Mouse (Mus musculus) embryonic facial prominence, embryonic 13.5 days (tissue): ENCODE measurements around the gene Usp35. TPM values are rescaled to one million over a fixed set of nuclear protein-coding genes. Genes with fewer than 3 reads are reported as not detected.

Experiments
- ATAC-seq: fragments of 200-750 bp; cut with Nextera tagmentation; 2 replicates; pipeline ENCODE4 v1.8.0; 2017; ENCODE audit warnings: low read depth; ENCODE audit not compliant: insufficient number of reproducible peaks, insufficient read depth, low FRiP score, low TSS enrichment
- H3K27ac ChIP-seq: fragments of 300-500 bp; sonication (generic); 2 replicates; pipeline ENCODE4 v1.5.1; 2015; ENCODE audit warnings: moderate library complexity, mild to moderate bottlenecking, inconsistent platforms
- H3K27me3 ChIP-seq: fragments of 300-500 bp; sonication (generic); 2 replicates; pipeline ENCODE4 v1.6.1; 2015; ENCODE audit warnings: mild to moderate bottlenecking, inconsistent platforms
- H3K36me3 ChIP-seq: fragments of 300-500 bp; sonication (generic); 2 replicates; pipeline ENCODE4 v1.6.1; 2015; ENCODE audit warnings: mild to moderate bottlenecking, inconsistent platforms
- H3K4me1 ChIP-seq: fragments of 300-500 bp; sonication (generic); 2 replicates; pipeline ENCODE4 v1.6.1; 2015; ENCODE audit warnings: inconsistent platforms
- H3K4me2 ChIP-seq: fragments of 300-500 bp; sonication (generic); 2 replicates; pipeline ENCODE4 v1.6.1; 2015; ENCODE audit warnings: moderate library complexity, mild to moderate bottlenecking, inconsistent platforms
- H3K4me3 ChIP-seq: fragments of 300-500 bp; sonication (generic); 2 replicates; pipeline ENCODE4 v1.5.1; 2015; ENCODE audit warnings: mild to moderate bottlenecking, inconsistent platforms
- H3K9ac ChIP-seq: fragments of 300-500 bp; sonication (generic); 2 replicates; pipeline ENCODE4 v1.6.1; 2015; ENCODE audit warnings: mild to moderate bottlenecking, inconsistent platforms
- H3K9me3 ChIP-seq: fragments of 300-500 bp; sonication (generic); 2 replicates; pipeline ENCODE4 v1.6.1; 2016; ENCODE audit warnings: inconsistent platforms
- WGBS: fragments of 180-500 bp; shearing (Covaris S2); methylation state at CpG from one replicate; pipeline ENCODE4 v1.1.7; 2015; ENCODE audit warnings: mixed read lengths; 5-methylcytosine and 5-hydroxymethylcytosine counted together
- polyA plus RNA-seq: library from polyadenylated mRNA; unstranded; fragments of >200 nt; fragmentation: Nextera tagmentation; extraction: Ambion mirVana; gene quantifications from 2 replicates; pipeline ENCODE4 v1.2.1, GENCODE M21; 2015

Usp35 gene
- polyA plus RNA-seq, 1 experiment from 2014 or later = 2.3 TPM

- Histone ChIP-seq H3K9ac (no peak overlapping the region), H3K9me3 (no peaks in the 10 kb centered on the region), H3K4me1 (peaks cover 15% of the 10 kb centered on the region), H3K4me3 (no peak overlapping the region), H3K36me3 (peaks cover 17% of the 10 kb centered on the region), H3K27me3 (no peaks in the 10 kb centered on the region), H3K27ac (no peak overlapping the region), H3K4me2 (no peak overlapping the region)
- ATAC-seq = no peak
- WGBS = 47% methylated on average over 10 of the region's 10 CpGs
Observed at GRCm38 (mm10) chr7:97345229-97345871, 13.5 kb upstream of the Usp35 start.

DNA sequence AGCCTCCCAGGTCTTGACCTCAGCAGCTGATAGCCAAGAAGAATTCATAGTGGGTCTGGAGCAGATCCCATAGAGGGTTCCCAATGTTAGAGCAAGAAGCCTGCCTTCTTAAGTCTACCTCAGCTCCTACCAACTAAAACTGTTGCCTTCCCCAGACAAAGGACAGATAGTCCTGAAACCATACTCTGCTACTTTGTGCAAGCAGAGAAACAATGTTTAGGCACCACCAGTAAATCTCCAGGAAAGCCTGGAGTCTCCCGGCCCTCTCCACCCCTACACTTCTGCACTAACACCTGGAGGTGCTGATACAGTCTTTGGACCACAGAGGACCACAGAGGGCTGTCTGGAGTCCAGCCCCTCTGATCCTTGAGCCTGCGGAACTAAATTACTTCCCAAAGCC, 12.8 kb upstream of the Usp35 start:
- no peak overlapping the region for H3K9ac ChIP-seq
- WGBS = 85% methylated on average over 2 of the region's 2 CpGs
- H3K4me1 ChIP-seq = peaks cover 15% of the 10 kb centered on the region
- no peak overlapping the region for H3K4me2 ChIP-seq
- H3K27me3 ChIP-seq = no peaks in the 10 kb centered on the region
- no peak for ATAC-seq
- H3K27ac ChIP-seq = no peak overlapping the region
- H3K36me3 ChIP-seq = peaks cover 17% of the 10 kb centered on the region
- H3K4me3 ChIP-seq = no peak overlapping the region
- 0 out of 2 replicates have a peak, but pooled peaks cover 5% of the 10 kb centered on the region for H3K9me3 ChIP-seq

DNA sequence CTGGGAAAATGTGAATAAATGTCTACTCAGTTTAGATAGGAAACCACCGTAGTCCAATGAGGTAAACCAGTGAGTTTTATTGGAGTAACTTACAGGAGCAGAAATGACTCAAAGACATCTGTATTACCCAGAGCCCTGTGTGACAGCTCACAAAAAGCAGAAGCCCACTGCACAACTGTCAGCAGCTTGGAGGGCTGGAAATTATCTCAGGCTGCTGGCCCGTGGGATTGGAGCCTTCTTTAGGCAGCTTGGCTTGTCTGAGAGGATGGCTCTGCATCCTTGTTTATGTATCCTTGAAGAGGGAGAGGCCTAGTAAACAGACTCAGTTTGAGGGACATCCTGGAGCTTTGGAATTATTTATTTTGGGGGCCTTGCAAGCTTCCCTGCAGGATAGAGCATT, 11.1 kb upstream of the Usp35 start:
- 0 out of 2 replicates have a peak, but pooled peaks cover 5% of the 10 kb centered on the region for H3K9me3 ChIP-seq
- H3K4me2 ChIP-seq = no peak overlapping the region
- H3K36me3 ChIP-seq = peaks cover 7% of the 10 kb centered on the region
- no peak overlapping the region for H3K4me3 ChIP-seq
- ATAC-seq = no peak
- WGBS = 76% methylated on average over 2 of the region's 2 CpGs
- peaks cover 15% of the 10 kb centered on the region for H3K4me1 ChIP-seq
- H3K27ac ChIP-seq = no peak overlapping the region
- no peak overlapping the region for H3K9ac ChIP-seq
- no peaks in the 10 kb centered on the region for H3K27me3 ChIP-seq

DNA sequence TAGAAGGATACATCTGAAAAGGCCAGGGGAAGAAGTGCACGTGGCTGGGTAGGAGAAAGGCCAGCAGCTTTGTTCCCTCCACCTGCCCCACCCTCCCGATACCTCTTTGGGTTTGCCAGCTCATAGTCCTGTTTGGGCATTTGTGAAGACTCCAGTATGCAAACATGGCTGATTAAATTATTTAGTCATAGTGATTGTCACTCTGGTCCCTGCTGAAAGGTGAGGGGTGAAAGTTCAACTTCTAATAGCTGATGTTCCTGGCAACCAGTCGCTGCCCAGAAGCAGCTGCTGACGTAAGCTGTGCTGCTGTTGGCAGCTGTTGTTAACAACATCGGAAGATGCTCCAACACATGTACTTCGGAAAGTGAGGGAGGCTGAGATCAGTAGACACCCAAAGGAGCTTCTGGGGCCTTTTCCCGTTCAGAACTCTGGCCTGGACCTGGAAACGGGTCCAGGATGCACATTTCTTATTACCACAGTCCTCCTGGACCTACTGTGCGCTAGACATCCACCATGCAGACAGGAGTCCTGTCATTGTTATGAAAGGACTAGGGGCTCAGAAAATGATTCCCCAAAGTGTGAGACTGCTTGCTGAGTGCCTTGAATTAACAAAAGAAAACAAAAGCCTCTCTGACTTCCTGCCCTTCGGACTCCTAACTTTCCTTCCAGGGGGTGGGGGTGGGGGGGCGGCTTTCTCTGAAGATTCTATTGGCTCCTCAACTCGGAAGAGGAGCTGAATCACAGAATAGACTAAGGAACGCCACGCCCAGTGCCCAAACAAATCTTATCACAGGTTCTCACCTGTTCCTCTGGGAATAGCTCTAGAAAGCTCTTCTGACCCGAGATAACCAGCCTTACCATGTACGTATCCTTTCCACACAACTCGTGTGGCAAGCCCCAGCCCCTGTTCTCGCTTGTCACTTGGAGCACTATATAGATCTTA, 9.4 kb upstream of the Usp35 start:
- H3K9me3 ChIP-seq = 0 out of 2 replicates have a peak, but pooled peaks cover 5% of the 10 kb centered on the region
- no peaks in the 10 kb centered on the region for H3K36me3 ChIP-seq
- no peak overlapping the region for H3K27ac ChIP-seq
- H3K4me2 ChIP-seq = no peak overlapping the region
- ATAC-seq = no peak
- WGBS = 67% methylated on average over 18 of the region's 18 CpGs
- H3K27me3 ChIP-seq = no peaks in the 10 kb centered on the region
- H3K9ac ChIP-seq = no peak overlapping the region
- peaks cover 15% of the 10 kb centered on the region for H3K4me1 ChIP-seq
- H3K4me3 ChIP-seq = no peak overlapping the region

GRCm38 (mm10) chr7:97339623-97340022, 7.8 kb upstream of the Usp35 start:
- Histone ChIP-seq H3K27ac (no peak overlapping the region), H3K36me3 (no peaks in the 10 kb centered on the region), H3K4me3 (no peak overlapping the region), H3K4me2 (no peak overlapping the region), H3K9ac (no peak overlapping the region), H3K27me3 (no peaks in the 10 kb centered on the region), H3K4me1 (no peaks in the 10 kb centered on the region), H3K9me3 (0 out of 2 replicates have a peak, but pooled peaks cover 5% of the 10 kb centered on the region)
- 86% methylated on average over 7 of the region's 7 CpGs for WGBS
- ATAC-seq = no peak

- ATAC-seq = no peak
- 0 out of 2 replicates have a peak, but pooled peaks cover 5% of the 10 kb centered on the region for H3K9me3 ChIP-seq
- 75% methylated on average over 4 of the region's 4 CpGs for WGBS
Observed at GRCm38 (mm10) chr7:97338593-97338992, 6.8 kb upstream of the Usp35 start.

GRCm38 (mm10) chr7:97336678-97337077, 4.9 kb upstream of the Usp35 start:
- H3K27me3 ChIP-seq = no peaks in the 10 kb centered on the region
- H3K4me2 ChIP-seq = no peak overlapping the region
- 76% methylated on average over 1 of the region's 1 CpGs for WGBS
- no peak for ATAC-seq
- H3K36me3 ChIP-seq = no peaks in the 10 kb centered on the region
- no peak overlapping the region for H3K27ac ChIP-seq
- H3K4me3 ChIP-seq = no peak overlapping the region
- H3K4me1 ChIP-seq = peaks cover 8% of the 10 kb centered on the region
- H3K9ac ChIP-seq = no peak overlapping the region
- 0 out of 2 replicates have a peak, but pooled peaks cover 5% of the 10 kb centered on the region for H3K9me3 ChIP-seq

More at GRCm38 (mm10) chr7:97338593-97338992, 6.8 kb upstream of the Usp35 start:
- no peak overlapping the region for H3K4me3 ChIP-seq
- no peaks in the 10 kb centered on the region for H3K4me1 ChIP-seq
- no peaks in the 10 kb centered on the region for H3K36me3 ChIP-seq
- no peaks in the 10 kb centered on the region for H3K27me3 ChIP-seq
- no peak overlapping the region for H3K9ac ChIP-seq
- no peak overlapping the region for H3K4me2 ChIP-seq
- H3K27ac ChIP-seq = no peak overlapping the region

- peaks cover 21% of the 10 kb centered on the region for H3K4me1 ChIP-seq
Observed at GRCm38 (mm10) chr7:97334406-97334805, 2.6 kb upstream of the Usp35 start.

DNA sequence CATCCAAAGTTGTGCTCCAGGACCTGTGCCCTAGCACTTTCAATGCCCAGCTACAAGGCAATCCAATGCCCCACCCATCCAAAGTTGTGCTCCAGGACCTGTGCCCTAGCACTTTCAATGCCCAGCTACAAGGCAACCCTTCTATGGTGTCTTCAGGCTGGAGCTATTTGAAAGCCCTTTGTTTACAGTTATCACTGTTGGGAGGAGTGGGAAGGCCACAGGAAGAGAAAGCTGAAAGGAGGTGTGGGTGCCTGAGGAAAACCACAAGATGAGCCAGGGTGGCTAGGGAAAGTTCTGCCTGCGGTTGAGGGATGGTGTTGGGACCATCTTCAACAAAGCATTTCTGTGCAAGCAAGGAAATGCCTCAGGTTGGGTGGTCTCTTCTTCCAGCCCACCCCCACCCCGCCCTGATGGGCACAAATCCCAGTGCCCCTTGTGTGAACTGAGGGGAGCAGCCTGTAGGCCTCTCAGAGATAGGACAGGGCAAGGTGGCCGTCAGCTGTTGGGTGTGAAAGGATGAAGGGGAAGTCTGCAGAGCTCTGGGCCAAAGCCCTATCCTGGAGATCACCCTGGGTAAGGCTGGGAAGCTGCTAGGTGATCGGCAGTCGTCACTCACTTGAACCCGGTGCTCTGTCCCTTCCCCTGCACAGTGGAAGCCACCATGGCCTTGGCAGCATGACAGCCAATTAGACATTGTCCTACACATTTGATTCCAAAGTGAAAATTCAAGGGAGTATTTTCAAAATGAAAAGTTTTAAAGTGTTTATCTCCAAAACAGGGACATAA, 1.5 kb upstream of the Usp35 start:
- Histone ChIP-seq H3K27ac (no peak overlapping the region), H3K27me3 (no peaks in the 10 kb centered on the region), H3K4me3 (peak overlapping the region; percentile 78; the same call in 1 of the 2 replicates), H3K9me3 (no peaks in the 10 kb centered on the region), H3K36me3 (no peaks in the 10 kb centered on the region), H3K4me1 (peaks cover 28% of the 10 kb centered on the region), H3K9ac (0 out of 2 replicates have a peak overlapping the region, but pooled peaks have one; percentile 79), H3K4me2 (peak overlapping the region; percentile 82)
- 88% methylated on average over 6 of the region's 6 CpGs for WGBS
- no peak for ATAC-seq

More at GRCm38 (mm10) chr7:97334406-97334805, 2.6 kb upstream of the Usp35 start:
- Histone ChIP-seq H3K4me2 (no peak overlapping the region), H3K9ac (no peak overlapping the region), H3K9me3 (no peaks in the 10 kb centered on the region), H3K27ac (no peak overlapping the region), H3K27me3 (no peaks in the 10 kb centered on the region), H3K36me3 (no peaks in the 10 kb centered on the region), H3K4me3 (no peak overlapping the region)
- no peak for ATAC-seq
- WGBS = 98% methylated on average over 2 of the region's 2 CpGs

- Histone ChIP-seq H3K27me3 (no peaks in the 10 kb centered on the region), H3K36me3 (no peaks in the 10 kb centered on the region), H3K4me1 (peaks cover 28% of the 10 kb centered on the region), H3K9ac (peak overlapping the region; percentile 79), H3K27ac (no peak overlapping the region), H3K4me2 (peak overlapping the region; percentile 82), H3K4me3 (peak overlapping the region; percentile 78), H3K9me3 (no peaks in the 10 kb centered on the region)
- no peak; the same call in 1 of the 2 replicates for ATAC-seq
- WGBS = 2% methylated on average over 9 of the region's 9 CpGs
Observed at GRCm38 (mm10) chr7:97332667-97333041, 834 bp upstream of the Usp35 start.
